Mouse (Mus musculus) myocyte (in vitro differentiated cells): ENCODE data around the gene Grb10.

Experiments used
- POLR2A ChIP-seq: IDR thresholded peaks from one replicate; pipeline ENCODE4 v1.6.1; 2011; ENCODE audit warnings: low read depth, mild to moderate bottlenecking, control low read depth, moderate library complexity; ENCODE audit not compliant: insufficient read length
- POLR2AphosphoS2 ChIP-seq: IDR thresholded peaks from one replicate; pipeline ENCODE4 v1.6.1; 2011; ENCODE audit warnings: low read depth, control low read depth; ENCODE audit not compliant: insufficient read length
- TCF12 ChIP-seq: IDR thresholded peaks from one replicate; pipeline ENCODE4 v1.6.1; 2011; ENCODE audit warnings: mild to moderate bottlenecking, control low read depth; ENCODE audit not compliant: poor library complexity, insufficient read depth, severe bottlenecking
- USF1 ChIP-seq: IDR thresholded peaks from one replicate; pipeline ENCODE4 v1.6.1; 2011; ENCODE audit warnings: low read depth, mild to moderate bottlenecking, control low read depth, moderate library complexity

- TF ChIP-seq TCF12 (no peak), POLR2A (no peak), USF1 (no peak), POLR2AphosphoS2 (no peak)
These were observed 144.7 kb downstream of the Grb10 start for GRCm38 (mm10) chr11:11893769-11894168.
